Mouse (Mus musculus) cerebellum, adult 11-12 months (tissue): ENCODE results near the gene Psmd6.

Source experiments
- DNase-seq: peaks from one replicate; pipeline ENCODE4 v3.0.0; 2022

The Psmd6 gene

DNA sequence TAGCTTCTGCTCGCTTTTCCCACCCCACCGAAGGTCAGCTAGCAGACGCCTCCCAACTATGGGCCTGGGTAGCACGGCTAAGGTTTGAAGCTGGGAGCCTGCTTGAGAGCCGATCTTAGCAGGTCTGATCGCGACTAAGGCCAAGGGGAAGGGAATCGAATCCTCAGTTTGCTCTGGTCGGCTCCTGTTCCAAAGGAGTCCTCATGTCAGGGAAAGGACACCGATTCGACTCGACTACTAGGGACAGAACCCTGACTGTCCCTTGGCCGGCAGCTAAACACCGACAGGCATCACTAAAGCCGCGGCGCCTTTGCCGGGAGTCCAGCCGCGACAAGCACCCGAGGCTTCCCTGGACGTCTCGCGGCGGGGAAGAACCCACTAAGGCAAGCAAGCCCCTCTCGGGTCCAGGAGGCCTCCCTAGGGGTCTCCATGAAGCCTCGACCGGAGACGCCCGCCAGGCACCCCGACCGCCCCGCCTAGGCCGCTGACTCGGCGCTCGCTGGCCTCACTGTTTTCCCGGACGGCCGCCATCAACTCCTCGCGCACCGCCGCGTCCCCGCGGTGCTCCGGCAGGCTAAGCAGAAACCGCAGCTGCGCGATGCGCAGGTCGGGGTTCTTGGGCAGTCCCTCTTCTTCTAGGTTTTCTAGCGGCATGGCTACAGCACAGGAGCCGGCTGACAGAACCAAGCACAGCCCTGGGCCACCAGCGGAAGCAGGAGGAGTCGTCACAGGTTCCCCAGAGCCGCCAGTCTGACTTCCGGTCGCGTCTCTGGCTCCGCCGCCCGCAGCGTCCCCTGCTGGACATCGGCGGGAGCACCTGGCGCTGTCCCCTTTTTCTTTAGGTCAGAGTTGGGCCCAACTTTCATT lies at the start of gene Psmd6:
Psmd6 (minus strand) TSS at position 755 of the 867 bp plus-strand sequence.
- DNase-seq, result peak; percentile 86

DNA sequence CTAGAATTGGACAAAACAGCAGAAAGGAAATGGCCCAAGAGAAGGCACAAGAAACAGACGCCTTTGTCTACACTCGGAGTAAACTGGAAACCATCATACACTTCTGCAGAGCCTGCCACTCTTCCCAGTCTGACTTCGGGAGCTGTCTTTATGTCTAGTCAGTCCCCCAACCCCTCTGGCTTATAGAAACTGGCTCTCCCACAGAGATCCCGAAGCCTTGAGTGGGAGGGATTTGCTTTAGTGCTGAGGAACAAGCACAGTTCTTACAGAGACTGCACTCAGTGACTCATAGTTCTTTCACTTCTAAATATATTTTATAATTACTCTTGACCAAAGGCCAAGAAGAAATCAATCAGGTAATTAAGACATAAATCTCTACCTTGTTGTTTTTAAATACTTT lies 10.1 kb downstream of the Psmd6 start:
- DNase-seq, result no peak

DNA sequence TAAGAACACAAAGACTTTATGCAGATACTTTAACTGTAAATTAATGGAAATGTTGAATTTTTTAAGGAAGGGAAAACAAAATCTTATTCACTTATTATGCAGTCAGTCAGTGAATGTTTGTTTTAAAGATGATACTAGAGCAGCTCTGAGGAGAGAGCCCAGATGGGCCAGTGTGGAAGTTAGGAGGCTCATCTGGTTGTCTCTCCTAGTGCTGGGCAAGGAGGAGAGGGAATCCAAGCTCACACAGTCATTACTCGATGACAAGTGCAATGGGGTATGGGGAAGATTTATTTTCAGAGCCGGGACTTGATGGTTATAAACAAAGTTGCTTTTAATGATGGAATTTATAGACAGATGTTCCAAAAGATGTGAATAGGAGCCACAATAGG lies 15.9 kb downstream of the Psmd6 start:
- no peak for DNase-seq

DNA sequence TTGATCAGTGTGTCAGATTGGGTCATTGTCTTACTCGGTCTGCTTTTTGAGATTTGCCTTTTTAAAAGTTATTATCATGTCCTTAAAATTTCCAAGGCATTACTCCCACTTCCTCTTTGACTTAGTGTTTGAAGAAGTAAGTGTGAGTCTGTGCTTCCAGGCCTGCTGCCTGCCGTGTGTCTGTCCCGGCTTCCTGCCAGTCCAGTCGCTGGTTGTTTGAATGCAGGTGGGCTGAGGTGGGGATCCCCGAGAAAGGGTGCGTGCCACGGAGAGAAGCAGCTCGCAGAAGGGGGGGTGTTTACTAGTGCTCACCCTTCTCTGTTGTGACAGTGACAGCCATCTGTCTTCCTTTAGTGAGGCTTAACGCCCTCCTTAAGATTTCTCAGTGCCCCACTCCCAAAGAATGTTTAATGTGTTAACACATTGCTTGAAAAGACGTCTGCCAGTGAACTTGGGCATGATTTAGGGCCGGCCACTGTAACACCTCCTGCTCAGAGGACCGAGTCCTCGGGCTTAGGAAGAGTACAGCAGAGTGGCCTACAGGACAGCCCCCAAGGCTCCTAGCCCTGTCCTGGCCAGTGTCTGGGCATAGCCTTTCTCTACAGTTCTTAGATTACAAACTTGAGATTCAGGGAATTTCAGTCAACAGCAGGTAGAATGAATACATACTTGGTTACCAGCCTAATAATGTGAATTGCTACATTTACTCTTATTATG lies 16.4 kb downstream of the Psmd6 start:
- DNase-seq, result no peak

DNA sequence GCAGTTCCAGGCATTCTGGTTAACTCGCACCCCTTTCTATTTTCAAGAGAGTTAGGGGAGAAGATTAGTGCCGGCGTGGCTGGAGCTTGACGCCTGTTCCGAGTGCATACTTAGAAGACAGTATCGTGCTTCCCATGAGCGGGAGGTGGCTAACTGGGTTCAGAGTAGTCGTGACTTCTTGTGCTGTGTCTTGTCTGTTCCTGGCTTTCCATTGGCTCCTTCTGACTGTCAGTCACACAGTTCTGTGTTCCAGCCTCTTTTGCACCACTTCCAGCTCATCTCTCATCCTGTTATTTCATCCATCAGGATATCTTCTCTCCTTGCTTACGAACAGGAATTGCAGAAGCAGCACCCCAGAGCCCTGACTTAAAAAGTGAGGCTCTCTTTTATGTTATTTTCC lies 19.5 kb downstream of the Psmd6 start:
- no peak for DNase-seq

DNA sequence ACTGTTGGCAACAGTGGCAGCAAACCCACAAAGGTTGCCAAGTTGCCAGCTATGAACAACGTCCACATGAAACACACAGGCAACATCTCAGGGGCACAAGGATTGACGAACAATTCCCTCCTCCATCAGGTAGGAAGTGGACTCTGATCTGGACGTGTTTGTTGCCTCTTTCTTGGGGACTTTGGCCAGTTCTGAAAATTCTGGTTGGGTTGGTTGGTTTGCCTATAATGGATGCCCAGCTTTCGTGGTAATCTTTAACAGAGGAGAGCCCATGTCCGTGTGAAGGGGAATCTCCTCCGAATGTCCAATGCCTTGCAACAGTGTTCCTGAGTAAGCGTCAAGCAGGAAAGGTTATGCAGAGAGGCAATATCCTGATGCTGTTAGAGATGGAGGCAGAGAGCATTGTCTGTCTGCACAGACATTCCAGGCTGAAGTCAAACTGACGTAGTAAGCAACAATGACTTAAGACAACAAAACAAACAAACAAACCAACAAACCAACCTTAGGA lies 20.0 kb downstream of the Psmd6 start:
- DNase-seq, result no peak

DNA sequence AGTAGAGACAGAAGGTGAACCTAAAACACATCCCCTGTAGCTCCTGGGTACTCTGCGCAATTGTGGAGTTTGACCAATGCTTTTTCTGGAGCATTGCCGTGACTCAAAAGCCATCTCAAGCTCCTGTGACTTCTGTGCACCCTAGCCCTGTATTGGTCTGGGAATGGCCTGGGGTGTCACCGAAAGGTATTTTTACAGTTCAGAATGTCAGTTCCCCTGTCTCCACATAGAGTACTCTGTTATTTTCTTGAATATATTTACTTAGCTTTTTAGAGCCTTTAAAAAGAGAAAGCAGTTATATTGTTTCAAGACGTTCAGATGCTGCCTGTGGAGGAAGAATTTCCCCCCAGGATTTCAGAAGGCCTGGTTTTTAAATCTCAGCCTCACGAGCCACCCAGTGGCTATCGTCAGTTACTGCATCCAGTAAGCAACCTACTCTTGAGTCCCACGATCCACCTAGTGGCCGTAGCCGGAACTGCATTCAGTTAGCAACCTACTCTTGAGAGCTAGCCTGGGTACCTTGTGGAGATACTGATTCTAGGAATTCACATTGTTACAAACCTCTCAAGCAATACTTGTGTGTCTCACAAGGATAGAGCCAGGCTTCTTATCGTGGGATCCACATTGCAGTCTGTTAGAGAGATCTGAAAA lies 22.3 kb downstream of the Psmd6 start:
- peak; percentile 81 for DNase-seq

DNA sequence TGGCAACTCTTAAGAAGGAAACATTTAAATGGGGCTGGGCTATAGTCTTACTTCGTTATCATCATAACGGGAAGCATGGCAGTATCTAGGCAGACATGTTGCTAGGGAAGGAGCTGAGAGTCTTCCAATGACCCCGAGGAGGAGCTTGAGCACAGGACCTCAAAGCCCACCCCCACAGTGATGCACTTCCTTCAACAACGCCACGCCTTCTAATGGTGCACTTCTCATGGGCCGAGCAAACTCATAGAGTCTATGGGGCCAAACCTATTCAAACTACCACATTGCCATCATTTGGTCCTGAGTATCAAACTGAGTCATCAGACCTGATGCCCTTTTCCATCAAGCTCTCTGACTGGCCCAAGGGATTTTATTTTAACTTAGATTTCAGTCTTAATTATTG lies 30.2 kb downstream of the Psmd6 start:
- DNase-seq, result no peak

DNA sequence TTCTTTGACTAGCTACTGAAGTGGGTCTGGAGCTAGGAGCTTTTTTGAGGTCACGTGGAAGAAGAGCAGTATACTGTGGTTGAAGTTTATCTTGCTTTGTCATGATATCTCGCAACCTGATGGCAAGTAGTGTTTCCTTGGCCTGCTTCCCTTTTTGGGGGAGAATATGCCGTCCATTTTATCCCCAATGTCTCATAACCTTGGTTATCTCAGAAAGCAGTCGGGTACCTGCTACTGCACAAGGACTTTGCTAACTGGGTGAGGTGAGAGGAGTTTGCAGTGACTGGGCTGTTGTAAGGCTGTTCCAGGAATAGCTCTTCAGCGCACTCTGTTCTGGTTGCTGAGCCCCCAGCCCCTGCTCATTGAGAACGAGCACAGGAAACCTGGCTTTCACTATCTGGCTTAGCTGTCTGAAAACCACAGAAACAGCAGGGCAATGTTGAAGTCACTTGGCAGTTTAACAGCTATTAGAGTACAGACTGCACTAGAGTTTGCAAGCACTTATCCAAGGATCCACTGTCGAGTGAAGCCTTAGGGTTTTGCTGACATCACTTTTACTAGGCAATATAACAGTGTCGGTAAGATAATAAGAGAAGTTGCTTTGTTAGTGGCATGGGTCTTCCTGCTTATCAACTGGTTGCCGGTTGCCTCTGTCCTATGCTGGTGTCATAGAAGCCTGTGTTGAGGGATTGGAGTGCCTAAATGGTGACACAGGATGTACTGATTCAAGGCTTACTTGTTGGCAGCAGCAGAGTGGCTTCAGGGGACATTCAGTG lies 32.6 kb downstream of the Psmd6 start:
- no peak for DNase-seq

DNA sequence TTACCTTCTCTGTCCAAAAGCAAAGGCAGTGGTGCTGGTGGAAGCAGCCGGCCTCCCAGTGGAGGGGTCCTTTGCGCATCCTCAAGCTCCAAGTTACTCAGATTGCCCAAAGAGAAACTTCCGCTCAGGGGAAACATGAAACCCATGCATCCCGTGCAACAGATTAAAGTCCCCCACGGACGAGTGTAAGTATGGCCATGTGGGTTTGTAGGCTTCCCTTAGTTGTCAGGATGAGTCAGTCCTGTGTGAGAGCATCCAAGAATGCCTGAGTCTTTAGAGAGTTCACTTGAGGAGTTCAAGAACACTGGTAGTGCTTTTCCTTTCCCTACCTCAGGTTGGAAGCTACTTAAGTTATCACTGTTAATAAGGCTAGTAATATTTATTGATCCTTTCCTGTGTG lies 33.4 kb downstream of the Psmd6 start:
- no peak for DNase-seq

DNA sequence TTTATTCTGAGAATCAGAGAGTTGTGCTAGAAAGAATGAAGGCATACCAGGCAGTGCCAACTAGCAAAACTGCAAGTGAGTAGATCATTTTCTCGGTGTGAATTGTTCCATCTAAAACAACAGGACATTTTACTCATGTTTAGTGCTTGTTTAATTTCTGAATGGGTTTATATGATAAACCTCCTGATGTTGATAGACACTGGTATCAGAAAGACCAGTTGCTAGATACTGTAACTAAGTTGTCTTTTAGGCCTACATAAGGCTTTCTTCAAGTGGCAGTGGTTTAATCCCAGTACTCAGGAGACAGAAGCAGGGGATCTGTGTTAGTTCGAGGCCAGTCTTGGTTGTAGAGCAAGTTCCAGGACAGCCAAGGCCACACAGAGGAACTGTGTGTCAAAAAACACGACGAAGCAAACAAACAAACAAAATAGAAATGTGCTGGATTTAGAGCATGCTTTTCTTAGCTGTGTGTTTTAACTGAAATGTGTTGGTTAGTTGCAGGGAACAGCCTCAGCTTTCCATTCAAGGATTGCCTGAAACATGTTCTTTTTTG lies 34.0 kb downstream of the Psmd6 start:
- DNase-seq, result no peak

DNA sequence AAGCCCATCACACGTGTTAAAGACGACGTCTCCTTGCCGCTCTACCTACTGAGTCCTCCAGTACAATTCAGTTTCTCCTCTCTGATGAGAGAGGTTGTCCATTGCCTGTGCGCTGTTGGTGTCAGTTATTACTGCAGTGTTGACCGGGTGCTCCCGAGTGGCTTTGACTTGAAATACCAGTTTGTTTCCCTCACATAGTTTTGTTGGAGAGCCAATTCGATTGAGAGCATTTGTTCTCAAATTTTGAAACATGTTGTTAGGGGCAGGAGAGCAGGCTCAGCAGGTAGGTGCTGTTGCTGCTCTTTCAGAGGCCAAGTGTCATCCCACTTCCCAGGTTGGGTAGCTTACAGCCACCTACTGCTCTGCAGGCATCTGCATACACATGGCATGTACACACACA lies 37.0 kb downstream of the Psmd6 start:
- DNase-seq, result no peak

DNA sequence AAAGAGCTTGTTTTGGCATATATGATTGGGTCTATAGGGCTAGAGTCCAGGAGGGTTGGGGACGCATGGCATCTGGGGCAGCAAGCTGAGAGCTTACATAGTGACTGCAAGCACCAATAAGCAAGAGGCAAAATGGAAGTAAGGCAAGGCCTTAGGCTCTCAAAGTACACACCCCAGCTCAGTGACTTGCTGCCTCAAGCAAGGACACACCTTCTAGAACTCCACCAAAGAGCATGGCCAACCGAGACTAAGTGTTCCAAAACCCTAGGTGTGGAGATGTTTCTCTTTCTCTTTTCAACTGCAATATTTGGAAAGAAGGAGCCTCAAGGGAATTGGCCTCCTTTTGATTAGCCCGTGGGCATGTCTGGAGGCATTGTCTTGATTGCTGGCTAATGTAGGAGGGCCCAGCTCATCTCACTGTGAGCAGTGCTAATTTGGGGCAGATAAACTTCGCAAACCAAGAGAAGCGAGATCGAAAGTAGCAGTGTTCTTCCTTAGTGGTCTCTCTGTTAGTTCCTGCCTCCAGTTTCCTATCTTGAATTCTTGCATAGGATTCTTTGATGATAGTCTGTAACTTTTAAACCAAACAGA lies 40.1 kb downstream of the Psmd6 start:
- no peak for DNase-seq

DNA sequence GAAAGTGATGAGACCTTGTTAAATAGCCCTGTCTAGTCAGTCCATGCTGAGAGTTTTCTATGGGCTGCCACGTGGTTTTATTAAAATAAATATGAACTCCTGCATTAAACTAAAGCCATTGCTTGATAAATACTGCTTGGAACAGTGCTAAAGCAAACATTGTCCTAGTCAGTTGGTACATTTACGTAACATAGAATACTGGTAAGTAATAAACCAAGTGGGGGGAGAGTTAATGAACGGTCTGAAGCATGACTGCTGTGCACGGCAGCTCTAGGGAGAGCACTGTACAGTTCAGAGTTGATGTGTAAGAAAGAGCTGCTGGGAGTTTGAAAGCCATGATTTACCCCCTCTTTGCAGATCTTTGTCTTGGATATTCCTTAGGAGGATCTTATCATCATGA lies 49.3 kb downstream of the Psmd6 start:
- DNase-seq, result no peak

DNA sequence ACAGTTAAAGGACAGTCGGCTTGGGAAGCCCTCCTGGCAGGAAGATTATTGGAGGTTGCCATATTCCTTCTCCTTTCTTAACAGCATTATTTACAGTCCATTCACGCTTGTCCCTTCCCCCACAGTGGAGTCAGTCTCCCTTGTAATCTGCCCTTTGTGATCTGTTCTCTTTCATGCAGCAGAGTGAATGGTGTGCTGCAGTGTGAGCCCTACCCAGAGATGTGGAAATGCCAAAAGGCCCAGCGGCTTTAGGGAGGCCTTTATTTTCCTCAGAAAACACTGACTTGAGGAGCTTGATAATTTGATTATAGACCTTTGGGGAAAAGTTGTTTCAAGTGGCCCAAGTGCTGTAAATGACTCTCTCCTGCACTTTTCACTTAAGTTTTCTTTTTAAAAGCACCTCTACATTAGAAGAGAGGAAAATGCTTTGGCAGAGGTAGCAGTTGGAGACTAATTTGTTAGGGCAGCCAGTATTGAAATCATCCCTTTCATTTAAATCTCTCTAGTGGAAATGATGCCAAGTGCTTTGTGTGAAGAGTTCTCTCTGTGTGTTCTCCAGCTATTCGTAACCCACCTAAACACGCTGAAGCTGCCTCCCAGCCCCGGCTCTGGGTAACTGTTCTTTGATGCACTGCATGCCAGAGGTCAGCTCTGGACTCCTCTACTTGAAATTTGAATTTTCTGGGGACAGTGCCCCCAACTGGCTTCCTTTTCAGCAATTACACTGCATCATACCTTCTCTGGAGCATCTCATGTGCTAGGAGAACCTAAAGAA lies 50.1 kb downstream of the Psmd6 start:
- no peak for DNase-seq

DNA sequence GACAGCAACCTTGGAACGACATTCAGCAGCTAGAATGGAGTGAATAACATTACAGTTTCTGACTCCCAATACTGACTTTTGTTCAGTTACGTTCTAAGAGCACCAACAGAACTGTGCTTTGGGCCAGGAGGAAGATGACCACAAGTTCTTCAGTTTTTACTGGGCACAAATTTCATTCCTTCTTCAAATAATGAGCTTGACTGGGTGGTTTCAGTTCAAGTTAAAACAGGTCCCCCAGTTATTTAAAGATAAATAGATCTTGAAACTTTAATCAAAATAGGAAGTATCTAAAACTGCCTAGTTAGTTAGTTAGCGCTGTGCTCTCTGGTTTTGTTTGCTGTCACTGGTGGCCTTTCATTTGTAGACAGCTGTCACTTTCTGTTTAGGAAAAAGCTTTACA lies 52.2 kb downstream of the Psmd6 start:
- DNase-seq, result no peak

DNA sequence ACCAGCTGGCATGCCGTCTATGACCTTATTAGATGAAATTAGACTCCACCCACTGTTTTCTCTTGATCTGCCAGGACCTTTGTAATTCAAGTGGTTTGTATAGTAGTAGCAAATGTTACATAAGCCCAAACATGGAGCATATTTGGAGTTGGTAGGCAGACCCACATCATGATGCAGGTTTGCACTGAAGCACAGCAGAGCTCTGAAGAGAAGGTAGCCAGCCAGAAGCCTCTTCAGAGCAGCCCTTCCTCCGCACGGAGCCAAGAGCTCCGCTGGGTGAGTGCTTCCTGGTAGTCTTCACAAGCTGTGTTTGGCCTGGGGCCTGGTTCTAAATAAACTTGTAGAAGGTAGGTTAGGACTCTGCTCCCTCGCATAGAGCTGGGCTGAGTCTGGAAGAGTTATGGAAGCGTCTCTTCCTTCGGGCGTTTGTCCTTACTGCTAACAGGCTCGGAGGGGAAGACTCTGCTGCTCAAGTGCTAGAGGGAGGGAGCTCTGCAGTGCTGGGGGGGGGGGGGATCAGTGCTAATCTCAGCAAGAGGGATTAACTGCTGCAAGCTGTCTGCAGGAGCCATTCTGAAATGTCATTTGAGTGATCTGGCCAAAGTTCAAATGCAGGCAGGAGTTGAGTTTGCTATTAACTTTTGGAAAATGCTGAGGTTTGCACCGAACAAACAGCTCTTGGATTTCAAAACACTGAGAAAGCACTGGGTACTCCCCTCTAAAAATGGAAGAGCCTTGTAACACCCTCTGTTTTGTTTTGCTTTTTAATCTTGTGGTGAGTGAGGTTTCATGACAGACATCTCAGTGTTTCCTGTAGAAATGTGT lies 52.9 kb downstream of the Psmd6 start:
- DNase-seq, result peak; percentile 67

DNA sequence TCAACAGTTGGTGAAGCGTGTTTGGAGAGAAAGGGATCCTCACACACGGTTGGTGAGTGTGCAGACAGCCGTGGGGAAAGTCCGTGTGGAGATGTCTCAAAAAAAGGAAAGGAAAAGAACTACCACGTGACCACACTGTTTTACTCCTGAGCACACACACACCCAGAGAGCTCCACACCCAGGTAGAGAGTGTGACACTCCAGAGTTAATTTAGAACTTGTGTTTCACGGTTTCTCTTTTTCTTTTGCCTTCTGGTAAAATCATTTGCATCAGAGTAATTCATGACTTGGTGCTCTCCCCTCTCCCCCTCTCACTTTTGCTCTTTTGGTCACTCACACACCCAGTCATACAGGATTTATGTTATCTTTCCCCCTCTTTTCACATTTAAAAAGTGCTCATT lies 54.5 kb downstream of the Psmd6 start:
- DNase-seq, result no peak

DNA sequence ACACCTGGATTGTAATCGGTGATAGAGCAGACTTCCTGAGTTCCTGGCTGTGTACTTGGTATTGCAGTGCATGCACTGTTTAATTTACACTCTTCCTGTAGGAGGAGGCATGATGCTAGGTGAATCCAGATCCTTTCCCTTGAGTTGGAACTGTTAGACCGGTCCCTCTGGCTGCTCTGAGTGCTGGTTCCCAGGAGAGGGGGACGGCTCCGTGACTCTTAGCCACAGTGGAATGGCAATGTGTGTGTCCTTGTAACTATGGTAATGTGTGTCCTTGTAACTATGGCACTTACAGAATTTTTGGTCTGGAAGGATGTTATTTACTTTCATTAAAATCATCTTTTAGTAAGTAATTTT lies 55.7 kb downstream of the Psmd6 start:
- DNase-seq, result no peak

DNA sequence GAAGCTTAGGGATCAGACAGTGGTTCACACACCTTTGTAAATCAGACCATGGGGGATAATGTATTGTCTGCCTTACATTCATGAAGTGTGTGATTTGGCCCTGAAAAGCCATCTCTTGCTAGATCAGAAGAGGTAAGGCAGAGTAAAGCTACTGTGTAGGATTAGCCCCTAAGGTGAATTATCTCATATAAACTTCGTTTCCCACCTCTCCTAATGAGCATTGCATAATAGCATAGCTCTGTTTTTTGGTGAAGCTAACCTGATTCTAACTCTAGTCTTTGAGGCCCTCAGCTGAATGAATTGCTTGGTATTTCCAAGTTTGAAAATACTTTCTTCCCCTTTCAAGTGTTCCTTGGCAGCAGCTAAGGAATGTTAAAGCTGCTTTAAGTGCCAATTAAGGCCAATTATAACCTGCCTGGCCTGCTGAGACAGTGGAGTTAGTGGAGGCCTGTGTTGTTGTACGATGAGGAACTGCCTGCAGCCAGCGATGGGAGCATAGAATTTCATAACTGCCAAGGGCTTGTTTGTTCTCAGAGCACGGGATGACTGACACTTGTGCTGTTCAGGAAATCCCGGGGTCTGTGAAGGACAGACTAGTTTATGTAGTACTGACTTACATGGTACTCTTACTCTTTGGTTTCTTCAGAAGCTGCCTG lies 56.2 kb downstream of the Psmd6 start:
- no peak for DNase-seq
